Mouse (Mus musculus): Measurements from ENCODE around the gene Ppp2r5e.

Gene Ppp2r5e

GRCm38 (mm10) chr12:75577255-75577654 is 18.8 kb downstream of the Ppp2r5e start:
- no peak for DNase-seq (ENCODE audit: low spot score)

DNA sequence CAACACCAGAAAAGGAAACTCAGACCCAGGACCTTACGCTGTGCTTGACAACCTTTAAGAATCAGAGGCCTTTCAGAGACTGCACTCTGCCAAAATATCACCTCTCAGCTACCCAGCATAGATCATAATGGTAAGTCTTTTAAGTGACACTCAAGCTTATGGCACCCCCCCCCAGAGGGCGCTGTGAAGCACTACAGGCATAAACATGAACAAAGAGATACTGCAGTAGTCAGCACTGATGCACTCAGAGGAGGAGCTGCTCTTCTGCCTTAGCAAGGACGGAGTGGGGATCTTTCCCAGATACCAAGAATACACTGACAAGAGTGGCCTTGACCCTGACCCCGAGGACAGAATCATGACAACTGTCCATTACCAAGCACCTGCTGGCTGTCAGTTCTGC is 23.8 kb downstream of the Ppp2r5e start:
- no peak for DNase-seq (ENCODE audit: low spot score)

DNA sequence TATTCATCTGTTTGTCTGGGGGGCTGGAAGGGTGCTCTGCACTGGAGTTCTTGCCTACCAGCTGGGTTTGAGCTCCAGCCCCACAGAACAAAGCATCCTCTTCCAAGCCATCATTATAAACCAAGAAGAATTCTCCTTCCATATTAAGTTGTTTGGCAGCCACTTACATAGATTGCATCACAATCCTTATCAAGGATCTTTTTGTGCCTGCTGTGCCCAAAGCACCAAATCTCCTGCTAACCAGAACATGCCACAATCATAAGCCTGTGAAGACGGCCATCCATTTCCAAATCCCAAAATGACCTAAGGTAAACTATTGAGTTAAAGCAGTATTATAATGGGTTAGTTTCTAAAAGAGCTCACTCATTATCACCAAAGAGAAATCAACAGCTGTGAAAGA is 25.9 kb downstream of the Ppp2r5e start:
- no peak for DNase-seq (ENCODE audit: low spot score)

- DNase-seq (ENCODE audit: low spot score): no peak
Observed at GRCm38 (mm10) chr12:75567745-75568144, 28.3 kb downstream of the Ppp2r5e start.

GRCm38 (mm10) chr12:75565756-75566155 is 30.3 kb downstream of the Ppp2r5e start:
- DNase-seq (ENCODE audit: low spot score): no peak

DNA sequence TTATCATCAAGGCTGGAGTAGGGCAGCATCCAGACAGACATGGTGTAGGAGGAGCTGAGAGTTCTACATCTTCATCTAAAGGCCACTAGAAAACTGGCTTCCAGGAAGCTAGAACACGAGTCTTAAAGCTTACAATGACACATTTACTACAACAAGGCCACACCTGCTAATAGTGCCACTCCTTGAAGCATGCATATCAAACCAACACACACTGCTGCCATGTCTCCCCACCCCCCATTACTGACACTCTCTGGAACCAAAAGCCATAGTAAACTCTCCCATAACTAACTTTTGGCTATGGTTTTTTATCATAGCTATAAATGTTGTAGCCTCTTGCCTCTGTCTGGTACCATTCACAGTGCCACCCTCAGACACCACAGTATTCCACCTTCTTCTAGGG is 31.5 kb downstream of the Ppp2r5e start:
- no peak for DNase-seq (ENCODE audit: low spot score)

GRCm38 (mm10) chr12:75562996-75563618 is 32.9 kb downstream of the Ppp2r5e start:
- no peak for DNase-seq (ENCODE audit: low spot score)

DNA sequence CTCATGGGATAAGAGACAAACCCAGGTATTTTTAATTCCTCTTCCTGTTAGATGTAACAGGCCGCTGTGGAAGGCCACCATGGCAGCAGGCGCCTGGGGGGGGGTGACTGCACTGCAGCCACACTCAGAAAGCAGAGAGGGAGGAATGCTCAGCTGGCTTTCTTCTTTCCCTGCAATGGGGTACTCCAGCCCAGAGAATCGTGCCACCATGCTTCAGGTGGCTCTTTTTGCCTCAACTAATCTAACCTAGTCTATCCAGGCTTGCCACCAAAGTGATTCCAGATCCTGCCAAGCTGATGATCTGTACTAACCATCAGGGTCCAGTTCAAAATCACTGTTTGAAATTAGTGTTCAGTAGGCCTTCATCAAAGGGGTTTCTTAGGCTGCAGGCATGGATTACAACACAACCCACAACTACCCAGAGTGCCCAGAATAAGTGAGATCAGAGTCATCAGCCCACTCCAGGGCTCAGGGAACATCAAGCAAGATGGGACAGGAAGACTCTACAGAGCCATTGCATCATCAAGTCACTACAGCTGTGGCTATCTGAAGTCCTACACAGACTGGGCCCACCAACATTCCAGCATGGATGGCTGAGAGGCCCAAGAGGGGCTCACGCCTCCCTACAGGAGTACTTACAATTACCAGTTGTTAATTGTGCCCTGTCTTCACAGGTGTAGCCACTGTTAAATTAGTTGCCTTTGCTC is 35.2 kb downstream of the Ppp2r5e start:
- no peak for DNase-seq (ENCODE audit: low spot score)

DNA sequence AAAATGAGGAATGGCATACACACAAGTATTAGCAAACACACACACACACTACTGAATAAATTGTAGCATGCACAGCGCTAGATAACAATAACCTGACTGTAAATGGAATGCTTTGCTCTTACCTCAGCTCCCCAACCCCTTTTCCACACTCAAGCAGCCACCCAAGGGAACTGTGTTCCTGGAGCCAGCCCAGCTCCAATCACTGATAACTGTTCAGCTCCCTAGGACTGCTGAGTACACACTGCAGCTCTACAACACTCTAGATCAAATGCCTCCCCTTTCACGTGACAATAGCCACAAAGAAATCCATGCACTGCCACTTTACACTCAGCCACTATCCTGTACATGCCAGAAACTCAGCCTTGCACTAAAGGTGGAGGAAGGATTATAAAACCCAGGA is 36.8 kb downstream of the Ppp2r5e start:
- DNase-seq (ENCODE audit: low spot score): no peak

GRCm38 (mm10) chr12:75557813-75558212 is 38.2 kb downstream of the Ppp2r5e start:
- no peak for DNase-seq (ENCODE audit: low spot score)

- DNase-seq (ENCODE audit: low spot score): no peak
Observed at GRCm38 (mm10) chr12:75555032-75555431, 41.0 kb downstream of the Ppp2r5e start.

- DNase-seq (ENCODE audit: low spot score): no peak
Observed at GRCm38 (mm10) chr12:75552296-75552695, 43.7 kb downstream of the Ppp2r5e start.

GRCm38 (mm10) chr12:75551671-75552070 is 44.4 kb downstream of the Ppp2r5e start:
- DNase-seq (ENCODE audit: low spot score): no peak

- no peak for DNase-seq (ENCODE audit: low spot score)
Observed at GRCm38 (mm10) chr12:75548999-75549398, 47.0 kb downstream of the Ppp2r5e start.

GRCm38 (mm10) chr12:75547174-75547573 is 48.9 kb downstream of the Ppp2r5e start:
- no peak for DNase-seq (ENCODE audit: low spot score)

DNA sequence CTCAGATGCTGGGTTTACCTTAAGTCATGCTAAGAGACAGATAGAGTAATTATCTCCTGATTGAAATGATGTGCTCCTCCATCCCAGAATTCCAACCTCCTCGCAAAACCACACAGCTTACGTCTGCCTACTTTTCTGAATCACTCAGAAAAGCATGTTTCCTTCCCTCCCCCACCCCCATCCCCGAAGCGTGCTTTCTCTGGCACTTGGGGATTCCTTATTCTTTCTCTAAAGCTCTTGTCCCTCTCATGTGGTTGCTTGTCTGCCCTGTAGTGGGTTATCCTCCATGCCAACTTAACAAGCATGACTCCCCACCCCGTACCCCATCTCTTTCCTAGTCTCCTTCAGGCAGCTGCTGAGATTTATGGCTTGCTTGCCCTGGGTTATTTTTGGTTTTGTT is 49.8 kb downstream of the Ppp2r5e start:
- no peak for DNase-seq (ENCODE audit: low spot score)

DNA sequence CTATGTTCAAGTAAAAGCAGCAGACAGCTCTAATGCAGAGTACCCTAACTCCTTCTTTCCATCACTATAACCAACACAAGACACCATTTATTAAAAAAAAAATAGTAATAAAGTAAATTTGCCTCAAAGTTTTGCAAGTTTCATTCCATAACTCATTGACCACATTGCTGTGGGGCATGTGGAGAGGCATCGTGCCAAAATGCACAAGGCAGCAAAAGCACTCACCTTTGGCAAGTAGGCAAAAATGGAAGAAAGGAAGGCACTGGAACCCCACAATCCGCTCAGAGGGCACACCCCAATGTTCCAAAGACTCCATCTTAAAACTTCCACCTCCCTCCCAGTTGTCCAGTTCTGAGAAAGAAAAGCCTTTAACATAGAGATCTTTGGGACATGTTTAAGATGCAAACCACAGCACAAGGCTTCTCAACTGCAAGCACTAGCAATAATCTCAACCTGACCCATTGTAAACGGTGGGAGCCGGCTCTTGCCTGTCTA is 50.6 kb downstream of the Ppp2r5e start:
- DNase-seq (ENCODE audit: low spot score): no peak

DNA sequence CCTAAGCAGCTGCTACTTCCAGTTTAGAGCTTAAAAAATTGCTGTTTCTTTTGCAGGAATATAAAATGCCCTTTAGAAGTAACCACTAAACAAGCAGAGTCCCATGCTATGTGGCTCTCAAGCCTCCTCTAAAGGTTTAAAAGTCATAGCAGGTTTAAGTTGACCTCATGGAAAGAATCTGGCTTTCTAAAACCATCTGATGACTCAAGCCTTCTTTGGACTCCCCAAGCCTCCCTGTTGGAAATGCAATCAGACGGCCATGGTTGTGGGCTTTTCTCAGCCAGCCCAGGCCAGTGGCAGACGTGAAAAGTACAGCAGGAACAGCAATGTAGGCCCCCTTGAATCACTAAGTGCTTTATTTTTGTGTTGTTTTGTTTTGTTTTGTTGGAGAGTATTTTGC is 51.4 kb downstream of the Ppp2r5e start:
- no peak for DNase-seq (ENCODE audit: low spot score)

DNA sequence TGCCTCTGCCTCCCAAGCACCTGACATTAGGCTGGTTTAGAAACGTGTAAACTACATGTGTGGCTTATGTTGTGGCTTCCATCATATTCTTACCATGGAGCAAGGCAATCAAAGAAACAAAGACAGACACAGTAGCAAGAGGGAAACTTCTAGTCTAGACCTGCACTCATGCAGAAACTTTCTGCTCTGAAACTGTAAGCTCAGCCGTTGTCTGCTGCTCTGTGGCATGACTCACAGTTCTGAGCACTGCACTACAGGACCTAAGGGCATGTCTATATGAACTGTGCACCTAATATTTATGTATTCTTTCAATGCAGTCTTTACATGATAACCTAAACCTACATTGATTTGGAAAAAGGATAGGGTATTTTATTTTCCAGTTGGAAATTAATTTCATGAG is 51.8 kb downstream of the Ppp2r5e start:
- no peak for DNase-seq (ENCODE audit: low spot score)

DNA sequence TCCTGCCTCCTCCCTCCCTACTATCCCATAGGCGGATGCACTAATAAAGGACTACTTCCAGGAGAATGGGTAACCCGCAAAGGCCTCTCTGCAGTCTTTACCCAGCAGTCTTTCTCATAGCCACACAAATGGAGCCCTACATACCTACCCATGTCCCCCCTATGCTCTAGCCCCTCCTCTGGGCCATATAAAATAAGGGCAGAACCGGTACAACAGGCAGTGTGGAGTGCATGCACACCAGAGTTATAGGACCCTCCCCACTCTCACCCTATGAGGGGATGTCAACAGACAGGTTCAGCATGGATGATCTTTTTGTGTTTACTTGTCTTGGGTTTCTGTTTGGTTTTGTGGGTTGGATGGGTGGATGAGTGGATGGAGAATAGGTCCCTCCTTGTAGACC is 52.7 kb downstream of the Ppp2r5e start:
- no peak for DNase-seq (ENCODE audit: low spot score)

- DNase-seq (ENCODE audit: low spot score): no peak
Observed at GRCm38 (mm10) chr12:75540621-75541171, 55.3 kb downstream of the Ppp2r5e start.

- DNase-seq (ENCODE audit: low spot score): no peak
Observed at GRCm38 (mm10) chr12:75539228-75539627, 56.8 kb downstream of the Ppp2r5e start.

- DNase-seq (ENCODE audit: low spot score): no peak
Observed at GRCm38 (mm10) chr12:75537673-75538423, 58.2 kb downstream of the Ppp2r5e start.
